Mouse (Mus musculus) liver, postnatal 0 days (tissue): ENCODE results near the gene Plxdc1.

Source experiments
- CTCF ChIP-seq: sonication (generic); IDR thresholded peaks from 2 replicates; pipeline ENCODE4 v1.5.1; 2016; ENCODE audit warnings: antibody characterized with exemption, low read depth
- EP300 ChIP-seq: IDR thresholded peaks from 2 replicates; pipeline ENCODE4 v1.6.1; 2016; ENCODE audit warnings: antibody characterized with exemption, low read depth, mild to moderate bottlenecking

DNA sequence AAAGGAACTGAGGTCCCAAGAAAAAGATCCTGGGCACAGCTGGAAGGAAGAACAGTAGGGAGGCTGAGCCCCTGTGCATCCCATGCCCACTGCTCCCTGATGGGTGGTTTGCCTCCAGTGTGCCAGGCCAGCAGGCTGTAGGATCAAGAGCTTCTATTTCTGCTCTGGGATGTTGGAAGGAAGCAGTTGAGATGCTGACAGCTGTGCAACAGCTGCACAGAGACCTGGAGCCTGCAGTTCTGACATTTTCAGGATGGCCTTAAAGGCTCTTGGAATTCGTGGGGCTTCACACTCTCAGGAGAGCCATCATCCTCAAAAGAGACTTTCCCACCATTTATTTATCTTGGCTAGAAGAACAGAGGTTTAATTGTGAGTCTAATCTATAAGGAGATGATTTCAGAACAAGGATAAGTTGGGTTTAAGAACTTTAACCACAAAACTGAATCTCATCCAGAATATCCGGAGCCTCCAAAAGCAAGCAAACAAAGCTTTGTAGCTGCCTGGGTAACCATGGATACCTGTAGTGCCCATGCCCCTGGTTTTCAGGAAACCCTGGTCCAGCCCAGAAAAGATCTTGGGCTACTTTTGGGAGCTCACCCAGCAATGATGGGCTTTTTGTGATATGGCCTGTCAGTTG is 48.7 kb downstream of the Plxdc1 start:
- TF ChIP-seq CTCF: no peak
- TF ChIP-seq EP300: no peak
